Mouse (Mus musculus) ES-E14 (cell line): Measurements from ENCODE around the gene Tesmin. TPM values are rescaled to one million over a fixed set of nuclear protein-coding genes. Genes with fewer than 3 reads are reported as not detected.

Experiments used
- DNase-seq: peaks from one replicate; pipeline ENCODE4 v3.0.0-alpha.2; 2013; ENCODE audit warnings: low read depth, low spot score
- H3K27ac ChIP-seq: 2 replicates; pipeline ENCODE4 v1.5.1; 2012; ENCODE audit warnings: low read depth, mild to moderate bottlenecking, low read length, moderate library complexity, mixed read lengths; ENCODE audit not compliant: poor library complexity, insufficient read depth, severe bottlenecking
- H3K36me3 ChIP-seq: 2 replicates; pipeline ENCODE4 v1.6.1; 2012; ENCODE audit warnings: mild to moderate bottlenecking, low read length, moderate library complexity, mixed read lengths; ENCODE audit not compliant: control insufficient read depth, poor library complexity, insufficient read depth, severe bottlenecking
- H3K4me1 ChIP-seq, 2 experiments: fragments of 150-350 bp in 1 of 2; sonication (generic) in 1 of 2; 2 replicates each; pipeline ENCODE4 v1.6.1; 2012; ENCODE audit warnings: low read length in 2 of 2, mild to moderate bottlenecking in 1 of 2, mixed read lengths in 1 of 2; ENCODE audit not compliant: control insufficient read depth in 2 of 2, insufficient read depth in 2 of 2, poor library complexity in 1 of 2
- H3K4me3 ChIP-seq, 2 experiments: fragments of 150-350 bp in 1 of 2; sonication (generic) in 1 of 2; 2 replicates each; pipeline ENCODE4 v1.5.1; 2012; ENCODE audit warnings: low read length in 2 of 2, low read depth in 1 of 2, mild to moderate bottlenecking in 1 of 2, mixed read lengths in 1 of 2; ENCODE audit not compliant: insufficient read depth in 1 of 2, poor library complexity in 1 of 2, severe bottlenecking in 1 of 2
- H3K9ac ChIP-seq: 2 replicates; pipeline ENCODE4 v1.6.1; 2012; ENCODE audit warnings: low read depth, mild to moderate bottlenecking, low read length, mixed read lengths; ENCODE audit not compliant: poor library complexity, insufficient read depth, severe bottlenecking
- H3K9me3 ChIP-seq: fragments of 150-350 bp; sonication (generic); 2 replicates; pipeline ENCODE4 v1.6.1; 2012; ENCODE audit warnings: low read depth, mild to moderate bottlenecking, low read length; ENCODE audit not compliant: control insufficient read depth, insufficient read depth
- CHD2 ChIP-seq: IDR thresholded peaks from 2 replicates; pipeline ENCODE4 v1.6.1; 2014; ENCODE audit warnings: mild to moderate bottlenecking, low read depth, low read length, inconsistent platforms
- HCFC1 ChIP-seq: IDR thresholded peaks from 2 replicates; pipeline ENCODE4 v1.6.1; 2012; ENCODE audit warnings: low read length, inconsistent platforms, borderline replicate concordance; ENCODE audit not compliant: insufficient read depth
- MAFK ChIP-seq: IDR thresholded peaks from 2 replicates; pipeline ENCODE4 v1.6.1; 2014; ENCODE audit warnings: mild to moderate bottlenecking, low read depth, low read length, inconsistent platforms; ENCODE audit not compliant: insufficient read depth
- ZC3H11A ChIP-seq: IDR thresholded peaks from 2 replicates; pipeline ENCODE4 v1.6.1; 2012; ENCODE audit warnings: low read depth, mild to moderate bottlenecking, inconsistent platforms, low read length, borderline replicate concordance
- ZNF384 ChIP-seq: IDR thresholded peaks from 2 replicates; pipeline ENCODE4 v1.6.1; 2012; ENCODE audit warnings: low read depth, low read length, inconsistent platforms
- in situ Hi-C, 2 experiments: fragments of 600-800 bp; cut with MboI; formaldehyde crosslinking; loops; one replicate each; pipeline ENCODE4 v1.15.1; 2025; ENCODE audit warnings: low sequenced_read_pairs in 2 of 2, inconsistent platforms in 1 of 2; ENCODE audit not compliant: unreplicated experiment in 2 of 2
- total RNA-seq: library from RNA; depleted of rRNA; stranded (reverse); fragments of 300-350 nt; gene quantifications from 2 replicates; pipeline ENCODE4 v1.2.3, GENCODE M21; 2012

The Tesmin gene
- total RNA-seq, 1 experiment: 1.6 TPM

DNA sequence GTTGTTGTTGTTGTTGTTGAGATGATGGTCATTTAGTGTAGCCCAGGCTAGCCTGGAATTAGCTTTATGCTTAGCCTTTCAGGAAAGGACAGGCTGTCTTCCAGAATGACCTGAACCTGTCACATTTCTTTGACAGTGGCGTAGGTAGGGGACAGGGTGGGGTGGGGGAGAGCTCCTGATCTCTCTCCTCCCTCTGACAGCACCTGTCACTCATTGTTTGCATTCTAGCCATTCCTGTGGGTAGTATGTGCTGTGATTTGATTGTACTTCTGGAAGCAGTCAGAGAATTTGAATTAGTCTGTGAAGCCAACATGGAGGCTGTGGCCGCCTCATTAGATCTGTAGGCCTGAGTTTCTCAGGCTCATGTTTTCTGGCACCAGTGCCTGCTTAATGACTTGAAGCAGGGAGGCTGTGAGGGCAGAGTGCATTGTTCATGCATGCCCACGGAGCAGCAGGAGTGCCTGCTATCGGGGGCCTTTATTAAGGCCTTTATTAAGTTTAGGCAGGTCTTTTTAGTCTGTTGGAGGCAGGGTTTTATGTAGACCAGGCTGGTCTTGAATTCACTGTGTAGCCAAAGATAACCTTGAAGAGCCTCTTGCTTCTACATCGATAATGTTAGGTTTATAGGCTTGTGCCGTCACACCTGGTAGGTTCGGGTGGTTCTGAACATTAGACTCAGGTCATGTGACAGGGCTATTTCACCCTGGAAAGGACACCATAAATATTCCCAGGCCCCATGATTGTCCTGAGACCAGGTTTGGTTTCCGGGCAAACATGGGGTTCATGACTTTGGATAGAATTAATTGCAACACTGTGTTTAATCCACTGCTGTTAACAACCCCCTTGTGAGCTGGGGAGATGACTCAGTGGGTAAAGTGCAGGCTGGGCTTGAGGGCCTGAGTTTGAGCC is 43.8 kb upstream of the Tesmin start:
- H3K4me1 ChIP-seq: no peaks in the 10 kb centered on the region
- peaks cover 3% of the 10 kb centered on the region; the same call in 1 of the 2 replicates for H3K36me3 ChIP-seq
- no peaks in the 10 kb centered on the region for H3K9me3 ChIP-seq
- DNase-seq: no peak
- no peak overlapping the region for H3K27ac ChIP-seq
- TF ChIP-seq MAFK (no peak), ZNF384 (no peak), HCFC1 (no peak), ZC3H11A (no peak), CHD2 (no peak)
- in situ Hi-C loops: no loop called here
- H3K9ac ChIP-seq: no peak overlapping the region
- H3K4me3 ChIP-seq: no peak overlapping the region

DNA sequence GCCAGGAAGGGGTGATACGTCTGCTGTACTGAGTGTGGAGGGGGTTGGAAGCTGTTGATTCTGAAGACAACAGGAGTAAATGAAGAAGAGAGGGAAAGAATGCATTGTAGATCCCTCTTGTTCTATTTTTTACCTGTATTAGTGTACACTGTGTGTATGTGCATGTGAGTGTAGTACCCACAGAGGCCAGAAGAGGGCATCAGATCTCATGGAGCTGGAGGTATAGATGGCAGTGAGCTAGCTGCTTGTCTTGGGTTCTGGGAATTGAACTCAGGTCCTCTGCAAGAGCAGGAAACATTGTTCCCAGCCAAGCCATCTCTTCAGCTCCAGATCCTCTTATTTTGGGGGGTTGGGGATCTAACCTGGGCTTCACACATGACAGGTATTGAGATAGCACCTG is 40.9 kb upstream of the Tesmin start:
- Histone ChIP-seq H3K9ac (no peak overlapping the region), H3K9me3 (no peaks in the 10 kb centered on the region), H3K36me3 (peaks cover 12% of the 10 kb centered on the region; the same call in 1 of the 2 replicates), H3K27ac (no peak overlapping the region), H3K4me3 (no peak overlapping the region), H3K4me1 (no peaks in the 10 kb centered on the region)
- in situ Hi-C loops: no loop called here
- no peak for TF ChIP-seq HCFC1
- TF ChIP-seq MAFK: no peak
- no peak for TF ChIP-seq ZC3H11A
- TF ChIP-seq CHD2: no peak
- TF ChIP-seq ZNF384: no peak
- DNase-seq: no peak

DNA sequence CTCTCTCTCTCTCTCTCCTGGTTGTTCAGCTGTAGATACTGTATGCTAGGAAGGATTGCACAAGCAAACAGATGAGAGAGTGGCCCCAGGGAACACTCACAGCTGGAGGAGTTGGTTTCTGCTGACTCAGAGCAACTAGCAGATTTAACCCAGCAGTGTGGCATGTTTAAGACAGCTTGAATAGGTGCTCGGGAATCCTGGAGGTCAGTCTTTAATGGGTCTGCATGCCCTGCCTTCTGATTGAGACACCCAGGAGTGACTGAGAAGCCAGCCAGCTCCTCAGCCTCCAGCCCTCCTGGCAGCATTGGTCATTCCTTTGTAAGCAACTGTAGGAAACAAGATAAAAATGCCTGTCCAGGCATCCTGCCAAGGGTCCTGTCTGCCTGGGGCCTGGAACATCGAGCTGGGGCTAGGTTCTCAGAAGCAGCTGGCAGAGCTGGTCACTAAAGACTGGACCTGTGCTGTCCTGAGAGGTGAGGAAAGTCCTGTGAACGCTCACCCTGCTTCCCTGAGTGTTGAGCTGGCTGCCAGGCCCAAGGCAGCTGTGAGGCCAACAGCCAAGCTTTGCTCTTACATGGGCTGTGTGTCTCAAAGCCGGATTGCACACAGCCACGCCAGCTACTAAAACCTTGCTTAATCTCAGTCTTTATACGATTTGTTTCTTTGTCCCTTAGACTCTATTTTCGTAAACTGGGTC is 35.1 kb upstream of the Tesmin start:
- in situ Hi-C loops: no loop called here
- H3K9me3 ChIP-seq: no peaks in the 10 kb centered on the region
- no peak for DNase-seq

DNA sequence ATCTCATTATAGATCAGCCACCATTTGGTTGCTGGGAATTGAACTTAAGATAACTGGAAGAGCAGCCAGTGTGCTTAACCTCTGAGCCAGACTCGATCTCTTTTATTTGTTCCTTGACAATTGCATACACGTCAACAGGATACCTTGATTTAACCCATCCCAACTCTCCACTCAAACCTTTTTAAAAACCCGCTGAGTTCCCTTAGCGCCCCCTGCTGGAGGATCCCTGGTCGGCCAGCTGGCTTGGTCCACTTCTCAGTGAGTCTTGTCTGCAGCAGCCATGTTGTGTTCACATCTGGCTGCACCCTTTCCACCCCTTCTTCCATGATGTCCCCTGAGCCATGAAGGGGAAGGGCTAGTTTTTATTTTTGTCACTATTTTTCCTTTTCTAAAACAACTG is 33.6 kb upstream of the Tesmin start:
- DNase-seq: peak; percentile 66
- H3K27ac ChIP-seq: no peak overlapping the region
- no peaks in the 10 kb centered on the region for H3K9me3 ChIP-seq
- in situ Hi-C loops: no loop called here
- peaks cover 0 to 3% of the 10 kb centered on the region in 2 experiments; a peak in 1 of 4 replicates for H3K4me1 ChIP-seq
- TF ChIP-seq ZC3H11A (no peak), CHD2 (no peak), MAFK (no peak)
- H3K4me3 ChIP-seq: no peak overlapping the region
- no peak overlapping the region for H3K9ac ChIP-seq
- H3K36me3 ChIP-seq: peaks cover 33% of the 10 kb centered on the region

More for the DNA sequence above, 35.1 kb upstream of the Tesmin start:
- no peak for TF ChIP-seq MAFK
- TF ChIP-seq CHD2: no peak
- TF ChIP-seq HCFC1: no peak
- TF ChIP-seq ZNF384: no peak
- no peak for TF ChIP-seq ZC3H11A
- Histone ChIP-seq H3K27ac (no peak overlapping the region), H3K9ac (no peak overlapping the region), H3K4me3 (no peak overlapping the region), H3K36me3 (peaks cover 31% of the 10 kb centered on the region; the same call in 1 of the 2 replicates), H3K4me1 (peaks cover 0 to 3% of the 10 kb centered on the region in 2 experiments; a peak in 1 of 4 replicates)
